Mouse (Mus musculus) limb, embryonic 14.5 days (tissue): ENCODE data around the gene Abca3. TPM values are rescaled to one million over a fixed set of nuclear protein-coding genes. Genes with fewer than 3 reads are reported as not detected.

Source experiments
- ATAC-seq: fragments of 200-750 bp; cut with Nextera tagmentation; 2 replicates; pipeline ENCODE4 v1.8.0; 2017; ENCODE audit warnings: low read depth, moderate number of reproducible peaks, moderate TSS enrichment; ENCODE audit not compliant: low FRiP score
- DNase-seq: peaks from one replicate; pipeline ENCODE4 v3.0.0-alpha.2; 2015; ENCODE audit warnings: low spot score
- H3K27ac ChIP-seq: fragments of 300-500 bp; sonication (generic); replicated peaks from 2 replicates; pipeline ENCODE4 v1.5.1; 2014; ENCODE audit warnings: low read depth, mild to moderate bottlenecking, low read length, moderate library complexity, mixed read lengths
- H3K27me3 ChIP-seq: fragments of 300-500 bp; sonication (generic); 2 replicates; pipeline ENCODE4 v1.6.1; 2014; ENCODE audit warnings: low read length, mixed read lengths; ENCODE audit not compliant: control insufficient read depth, insufficient read depth
- H3K36me3 ChIP-seq: fragments of 300-500 bp; sonication (generic); 2 replicates; pipeline ENCODE4 v1.6.1; 2014; ENCODE audit warnings: mild to moderate bottlenecking, low read length, moderate library complexity, mixed read lengths; ENCODE audit not compliant: control insufficient read depth, insufficient read depth
- H3K4me1 ChIP-seq: fragments of 300-500 bp; sonication (generic); 2 replicates; pipeline ENCODE4 v1.6.1; 2014; ENCODE audit warnings: antibody characterized with exemption, low read length, mixed read lengths; ENCODE audit not compliant: control insufficient read depth, insufficient read depth
- H3K4me2 ChIP-seq: fragments of 300-500 bp; sonication (generic); replicated peaks from 2 replicates; pipeline ENCODE4 v1.6.1; 2014; ENCODE audit warnings: low read depth, mild to moderate bottlenecking, low read length, moderate library complexity; ENCODE audit not compliant: severe bottlenecking
- H3K4me3 ChIP-seq: fragments of 300-500 bp; sonication (generic); replicated peaks from 2 replicates; pipeline ENCODE4 v1.5.1; 2014; ENCODE audit warnings: low read length
- H3K9ac ChIP-seq: fragments of 300-500 bp; sonication (generic); 2 replicates; pipeline ENCODE4 v1.6.1; 2014; ENCODE audit warnings: mild to moderate bottlenecking, low read depth, low read length, moderate library complexity; ENCODE audit not compliant: severe bottlenecking
- H3K9me3 ChIP-seq: fragments of 300-500 bp; sonication (generic); 2 replicates; pipeline ENCODE4 v1.6.1; 2016; ENCODE audit warnings: low read length; ENCODE audit not compliant: control insufficient read depth
- POLR2A ChIP-seq: fragments of 200-500 bp; IDR thresholded peaks from 2 replicates; pipeline ENCODE4 v1.8.0; 2012; ENCODE audit warnings: inconsistent platforms, mild to moderate bottlenecking, moderate library complexity, borderline replicate concordance; ENCODE audit not compliant: insufficient read depth, insufficient read length; ENCODE audit errors: extremely low read depth
- WGBS: fragments of 180-500 bp; shearing (Covaris S2); extraction: QIAGEN DNeasy Blood & Tissue Kit; methylation state at CpG from one replicate; pipeline ENCODE4 v1.1.7; 2014; 5-methylcytosine and 5-hydroxymethylcytosine counted together
- polyA plus RNA-seq, 2 experiments: library from polyadenylated mRNA; depleted of rRNA in 1 of 2; stranded (reverse) in 1 of 2; unstranded in 1 of 2; fragments of >200 nt; fragmentation: Nextera tagmentation in 1 of 2; extraction: Ambion mirVana in 1 of 2; gene quantifications; 2 replicates each; pipeline versions ENCODE4 v1.2.1 to v1.2.3; 2012 to 2014

The Abca3 gene
- polyA plus RNA-seq, 2 experiments = 9.0 to 12.4 TPM

DNA sequence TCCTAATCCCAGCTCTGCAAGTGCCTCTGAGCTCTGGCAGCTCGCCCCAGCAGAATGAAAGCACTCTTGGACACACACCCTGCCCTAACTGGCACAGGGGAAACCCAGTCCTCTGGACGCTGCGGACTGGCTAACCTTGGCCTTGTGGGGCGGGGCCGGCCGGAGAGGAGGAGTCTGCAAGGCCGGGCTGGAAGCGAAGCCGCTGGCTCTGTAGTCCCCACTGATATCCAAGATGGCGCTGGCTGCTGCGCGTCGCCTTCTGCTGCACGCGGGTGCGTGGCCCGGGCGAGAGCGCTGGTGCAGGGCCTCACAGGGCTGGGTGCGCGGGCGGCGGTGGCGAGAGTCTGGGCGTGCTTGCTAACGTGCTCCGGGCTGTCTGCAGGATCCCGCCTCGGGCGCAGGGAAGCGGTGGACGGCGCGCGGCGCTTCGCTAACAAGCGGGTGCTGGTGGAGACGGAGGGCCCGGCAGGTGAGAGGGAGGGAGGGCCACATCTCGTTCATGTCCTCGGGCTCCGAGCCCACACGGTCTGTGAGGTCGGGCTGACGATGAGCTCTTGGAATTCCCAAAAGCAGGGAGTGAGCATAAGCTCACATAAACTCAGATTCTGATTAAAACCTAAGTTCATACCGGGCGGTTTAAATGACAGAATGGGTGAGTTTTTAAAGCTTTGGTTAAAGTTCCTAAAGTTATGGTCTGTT lies 74.9 kb downstream of the Abca3 start, which contains the start of gene Eci1:
Gene Eci1, plus strand, starts transcription at position 171 of the 699 bp plus-strand sequence.
- H3K9ac ChIP-seq = peak within 1 kb of the TSS; percentile 84
- H3K36me3 ChIP-seq = peaks cover 41% of the 10 kb centered on the region
- no peaks in the 10 kb centered on the region for H3K9me3 ChIP-seq
- H3K4me3 ChIP-seq = peak within 1 kb of the TSS; percentile 69
- peak; percentile 94 for ATAC-seq
- peak within 1 kb of the TSS; percentile 96 for H3K27ac ChIP-seq
- peak within 1 kb of the TSS; percentile 59 for H3K4me2 ChIP-seq
- DNase-seq = peak; percentile 92
- H3K4me1 ChIP-seq = peaks cover 15% of the 10 kb centered on the region
- no peaks in the 10 kb centered on the region for H3K27me3 ChIP-seq
- 4% methylated on average over 46 of the region's 48 CpGs for WGBS
- 0 out of 2 replicates have a peak, but pooled peaks have one; percentile 64 for TF ChIP-seq POLR2A

DNA sequence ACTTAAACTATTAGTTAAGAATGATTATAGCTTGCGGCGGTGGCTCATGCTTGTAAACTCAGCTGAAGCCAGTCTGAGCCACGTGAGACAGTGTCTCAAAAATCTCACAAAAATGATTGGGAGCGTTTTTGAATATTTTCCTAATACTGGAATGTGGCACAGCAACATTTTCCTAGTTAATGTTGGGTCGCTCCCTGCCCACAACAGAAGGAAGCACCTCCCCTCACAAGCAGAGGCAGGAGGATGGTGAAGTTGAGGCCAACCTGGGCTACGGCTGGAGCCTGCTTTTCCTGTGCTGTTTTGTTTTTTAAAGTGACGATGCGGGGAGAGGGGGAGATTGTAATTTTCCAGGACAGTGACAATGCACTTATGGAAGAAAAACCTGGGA lies 75.4 kb downstream of the Abca3 start:
- ATAC-seq = no peak

DNA sequence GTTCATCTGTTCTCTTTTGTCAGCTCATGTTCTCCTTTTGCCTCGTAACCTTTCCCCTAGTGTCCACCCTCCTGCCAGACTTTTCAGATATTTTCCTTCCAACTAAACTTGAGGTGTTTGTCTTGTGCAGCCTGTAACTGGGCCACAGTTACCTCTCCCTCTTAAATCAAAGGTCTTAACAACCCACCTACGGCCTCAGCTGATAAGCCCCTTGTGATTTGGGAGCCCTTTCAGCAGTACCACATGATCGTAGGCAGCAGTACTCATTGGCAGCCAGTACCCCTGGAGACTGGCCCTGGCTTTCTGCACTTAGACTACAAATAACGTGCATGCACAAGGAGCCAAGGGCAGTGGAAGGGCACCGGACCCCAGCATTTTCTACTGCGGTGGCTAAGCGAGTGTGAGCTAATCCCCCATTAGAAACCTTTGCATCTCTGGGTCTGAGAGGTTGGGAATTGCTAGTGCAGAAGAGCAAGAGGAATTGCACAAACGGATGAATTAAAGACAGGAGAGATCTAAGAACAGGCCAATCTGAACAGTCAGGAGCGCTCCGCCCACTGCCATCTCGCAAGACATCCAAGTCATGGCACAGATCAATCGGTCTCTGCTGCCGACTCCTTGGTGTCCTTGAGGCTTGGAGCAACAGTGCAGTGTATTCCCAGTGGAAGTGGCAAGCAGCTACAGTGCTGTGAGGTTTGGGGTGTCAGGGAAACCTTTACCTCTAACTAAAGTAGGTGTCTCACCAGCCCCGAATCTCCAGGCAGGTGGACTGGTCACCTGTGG lies 77.6 kb downstream of the Abca3 start:
- peaks cover 15% of the 10 kb centered on the region for H3K4me1 ChIP-seq
- no peak for TF ChIP-seq POLR2A
- peaks cover 28% of the 10 kb centered on the region for H3K36me3 ChIP-seq
- no peaks in the 10 kb centered on the region for H3K27me3 ChIP-seq
- no peak overlapping the region for H3K4me2 ChIP-seq
- H3K27ac ChIP-seq = no peak overlapping the region
- H3K9me3 ChIP-seq = no peaks in the 10 kb centered on the region
- no peak for DNase-seq
- H3K4me3 ChIP-seq = no peak overlapping the region
- no peak for ATAC-seq
- WGBS = 81% methylated on average over 14 of the region's 14 CpGs
- no peak overlapping the region for H3K9ac ChIP-seq

More for the DNA sequence above, 75.4 kb downstream of the Abca3 start:
- no peak for TF ChIP-seq POLR2A
- whole genome bisulfite sequencing = 3% methylated on average over 8 of the region's 8 CpGs
- Histone ChIP-seq H3K4me3 (peak overlapping the region; percentile 69), H3K9ac (peak overlapping the region; percentile 84), H3K27ac (peak overlapping the region; percentile 96), H3K36me3 (peaks cover 36% of the 10 kb centered on the region), H3K4me2 (peak overlapping the region; percentile 59), H3K27me3 (no peaks in the 10 kb centered on the region), H3K9me3 (no peaks in the 10 kb centered on the region), H3K4me1 (peaks cover 15% of the 10 kb centered on the region)
- DNase-seq = peak; percentile 50

DNA sequence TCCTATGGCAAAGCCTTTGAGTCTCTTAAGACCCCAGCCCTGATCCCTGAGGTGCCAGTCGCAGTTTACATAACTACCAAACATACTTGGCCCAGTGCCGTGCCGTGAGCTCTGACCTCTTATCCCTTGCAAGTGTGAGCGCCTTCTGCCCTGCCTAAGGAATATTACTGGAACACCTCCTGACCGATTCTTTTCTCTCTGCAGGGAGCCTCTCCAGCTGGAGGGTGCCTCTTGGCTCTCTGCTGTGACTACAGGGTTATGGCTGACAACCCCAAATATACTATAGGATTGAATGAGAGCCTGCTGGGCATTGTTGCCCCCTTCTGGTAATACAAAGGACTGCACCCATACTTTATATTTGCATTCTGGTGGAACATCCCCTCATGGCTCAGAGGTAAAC lies 85.3 kb downstream of the Abca3 start:
- ATAC-seq (peak; percentile 68; the same call in 1 of the 2 replicates), DNase-seq (peak; percentile 65)
- WGBS = 71% methylated on average over 5 of the region's 5 CpGs
- H3K9me3 ChIP-seq = no peaks in the 10 kb centered on the region
- H3K27ac ChIP-seq = no peak overlapping the region
- no peaks in the 10 kb centered on the region for H3K27me3 ChIP-seq
- no peak overlapping the region for H3K4me3 ChIP-seq
- TF ChIP-seq POLR2A = no peak
- H3K9ac ChIP-seq = no peak overlapping the region
- no peak overlapping the region for H3K4me2 ChIP-seq
- H3K4me1 ChIP-seq = no peaks in the 10 kb centered on the region
- H3K36me3 ChIP-seq = peaks cover 72% of the 10 kb centered on the region

DNA sequence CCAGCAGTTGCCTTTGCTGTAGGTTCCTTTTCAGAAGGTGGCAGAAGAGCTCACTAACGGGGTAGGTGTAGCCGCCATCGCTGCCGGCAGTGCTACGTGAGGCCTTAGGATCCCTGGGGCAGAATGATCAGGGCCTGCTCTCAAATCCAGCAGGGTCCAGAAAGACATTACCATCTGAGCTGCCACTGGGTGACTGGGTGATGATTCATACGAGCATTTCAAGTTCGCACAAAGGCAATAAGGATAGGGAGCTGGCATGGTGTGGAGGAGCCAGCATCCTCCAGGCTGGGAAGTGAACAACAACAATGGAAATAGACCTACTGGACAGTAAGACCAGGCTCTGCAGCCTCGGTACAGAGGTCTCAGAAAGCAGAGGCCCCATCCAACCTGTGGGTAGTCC lies 88.6 kb downstream of the Abca3 start:
- H3K36me3 ChIP-seq = peaks cover 81% of the 10 kb centered on the region
- H3K4me3 ChIP-seq = no peak overlapping the region
- H3K27ac ChIP-seq = no peak overlapping the region
- no peak overlapping the region for H3K4me2 ChIP-seq
- no peak for ATAC-seq
- TF ChIP-seq POLR2A = no peak
- H3K9me3 ChIP-seq = no peaks in the 10 kb centered on the region
- no peaks in the 10 kb centered on the region for H3K27me3 ChIP-seq
- 92% methylated on average over 8 of the region's 8 CpGs for WGBS
- H3K4me1 ChIP-seq = no peaks in the 10 kb centered on the region
- no peak overlapping the region for H3K9ac ChIP-seq
- no peak for DNase-seq
